Mouse (Mus musculus) frontal cortex, postnatal 36 days (tissue): Measurements from ENCODE around the gene Shank1.

Experiments
- DNase-seq, 2 experiments: peaks; one replicate each; pipeline ENCODE4 v3.0.0; 2022; ENCODE audit warnings: low spot score in 2 of 2

Gene Shank1

GRCm38 (mm10) chr7:44304775-44305641 is 5.0 kb upstream of the Shank1 start:
- peak; percentile 97 to 98 for DNase-seq

GRCm38 (mm10) chr7:44305686-44306085 is 4.4 kb upstream of the Shank1 start:
- DNase-seq = no peak

- DNase-seq = no peak
Measured at GRCm38 (mm10) chr7:44306516-44307240, 3.4 kb upstream of the Shank1 start, which contains the start of gene Clec11a. Gene Clec11a (minus strand): TSS chr7:44306902.

GRCm38 (mm10) chr7:44307261-44308020 is 2.6 kb upstream of the Shank1 start:
- no peak for DNase-seq

GRCm38 (mm10) chr7:44310285-44310877 is 328 bp downstream of the Shank1 start:
- no peak for DNase-seq

GRCm38 (mm10) chr7:44310878-44311712 is 1.0 kb downstream of the Shank1 start:
- peak; percentile 79 to 80 for DNase-seq

- no peak for DNase-seq
Measured at GRCm38 (mm10) chr7:44311713-44312304, 1.8 kb downstream of the Shank1 start.

GRCm38 (mm10) chr7:44312484-44312883 is 2.4 kb downstream of the Shank1 start:
- no peak for DNase-seq

- DNase-seq = peak in 1 of 2 experiments; percentile 9
Measured at GRCm38 (mm10) chr7:44317913-44318312, 7.9 kb downstream of the Shank1 start.

- peak in 1 of 2 experiments; percentile 67 for DNase-seq
Measured at GRCm38 (mm10) chr7:44320886-44321285, 10.8 kb downstream of the Shank1 start.

GRCm38 (mm10) chr7:44322290-44322689 is 12.2 kb downstream of the Shank1 start:
- no peak for DNase-seq

- DNase-seq = no peak
Measured at GRCm38 (mm10) chr7:44326614-44327013, 16.6 kb downstream of the Shank1 start.

GRCm38 (mm10) chr7:44332336-44332735 is 22.3 kb downstream of the Shank1 start:
- no peak for DNase-seq

- no peak for DNase-seq
Measured at GRCm38 (mm10) chr7:44334139-44334538, 24.1 kb downstream of the Shank1 start.

- DNase-seq = peak in 1 of 2 experiments; percentile 64
Measured at GRCm38 (mm10) chr7:44335031-44335878, 25.2 kb downstream of the Shank1 start.

GRCm38 (mm10) chr7:44336046-44337021 is 26.3 kb downstream of the Shank1 start:
- no peak for DNase-seq

- peak in 1 of 2 experiments; percentile 55 for DNase-seq
Measured at GRCm38 (mm10) chr7:44337121-44337849, 27.2 kb downstream of the Shank1 start.
